Mouse (Mus musculus) hindbrain, embryonic 15.5 days (tissue): Measurements from ENCODE around the gene Il2rb. TPM values are rescaled to one million over a fixed set of nuclear protein-coding genes. Genes with fewer than 3 reads are reported as not detected.

ENCODE experiments used
- ATAC-seq: fragments of 200-750 bp; cut with Nextera tagmentation; 2 replicates; pipeline ENCODE4 v1.8.0; 2017; ENCODE audit warnings: low read depth, moderate number of reproducible peaks, moderate TSS enrichment; ENCODE audit not compliant: low FRiP score
- H3K27ac ChIP-seq: fragments of 300-500 bp; sonication (generic); replicated peaks from 2 replicates; pipeline ENCODE4 v1.5.1; 2015; ENCODE audit warnings: mild to moderate bottlenecking, inconsistent platforms
- H3K27me3 ChIP-seq: fragments of 300-500 bp; sonication (generic); 2 replicates; pipeline ENCODE4 v1.6.1; 2015; ENCODE audit warnings: control low read depth, inconsistent platforms
- H3K36me3 ChIP-seq: fragments of 300-500 bp; sonication (generic); 2 replicates; pipeline ENCODE4 v1.6.1; 2015; ENCODE audit warnings: control low read depth, inconsistent platforms
- H3K4me1 ChIP-seq: fragments of 300-500 bp; sonication (generic); replicated peaks from 2 replicates; pipeline ENCODE4 v1.6.1; 2015; ENCODE audit warnings: control low read depth, inconsistent platforms
- H3K4me2 ChIP-seq: fragments of 300-500 bp; sonication (generic); 2 replicates; pipeline ENCODE4 v1.6.1; 2015; ENCODE audit warnings: moderate library complexity, mild to moderate bottlenecking, inconsistent platforms
- H3K4me3 ChIP-seq: fragments of 300-500 bp; sonication (generic); 2 replicates; pipeline ENCODE4 v1.5.1; 2015; ENCODE audit warnings: mild to moderate bottlenecking, inconsistent platforms
- H3K9ac ChIP-seq: fragments of 300-500 bp; sonication (generic); 2 replicates; pipeline ENCODE4 v1.6.1; 2015; ENCODE audit warnings: inconsistent platforms
- H3K9me3 ChIP-seq: fragments of 300-500 bp; sonication (generic); 2 replicates; pipeline ENCODE4 v1.6.1; 2016; ENCODE audit warnings: control low read depth, inconsistent platforms
- WGBS: fragments of 180-500 bp; shearing (Covaris S2); methylation state at CpG from one replicate; pipeline ENCODE4 v1.1.7; 2015; 5-methylcytosine and 5-hydroxymethylcytosine counted together
- polyA plus RNA-seq: library from polyadenylated mRNA; unstranded; fragments of >200 nt; fragmentation: Nextera tagmentation; extraction: Ambion mirVana; gene quantifications from 2 replicates; pipeline ENCODE4 v1.2.1, GENCODE M21; 2015

Il2rb gene
- polyA plus RNA-seq, 1 experiment from 2014 or later: 0.26 TPM

DNA sequence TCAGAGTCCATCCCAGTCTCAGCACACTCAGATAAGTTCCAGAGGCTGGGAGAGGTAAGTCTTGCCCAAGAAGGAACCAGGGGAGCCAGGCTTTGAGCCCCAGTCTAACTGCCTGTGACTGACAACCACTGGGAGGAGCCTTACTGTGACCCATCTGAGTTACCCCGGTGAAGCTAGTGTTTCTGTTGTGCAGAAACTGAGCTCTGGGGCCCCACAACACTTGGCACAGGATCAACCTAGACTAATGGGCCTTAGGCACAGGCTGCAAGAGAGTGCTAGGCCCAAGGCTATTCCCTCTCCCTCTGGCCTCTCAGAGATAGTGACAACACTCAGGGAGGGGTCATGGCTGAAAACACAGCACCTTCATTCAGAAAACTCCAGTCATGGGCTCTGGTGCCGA, 43.9 kb downstream of the Il2rb start:
- WGBS: 68% methylated on average over 2 of the region's 2 CpGs
- Histone ChIP-seq H3K27ac (no peak overlapping the region), H3K4me1 (peaks cover 23% of the 10 kb centered on the region), H3K27me3 (no peaks in the 10 kb centered on the region), H3K4me2 (no peak overlapping the region), H3K4me3 (no peak overlapping the region), H3K9me3 (no peaks in the 10 kb centered on the region), H3K9ac (no peak overlapping the region), H3K36me3 (no peaks in the 10 kb centered on the region)
- ATAC-seq: no peak

DNA sequence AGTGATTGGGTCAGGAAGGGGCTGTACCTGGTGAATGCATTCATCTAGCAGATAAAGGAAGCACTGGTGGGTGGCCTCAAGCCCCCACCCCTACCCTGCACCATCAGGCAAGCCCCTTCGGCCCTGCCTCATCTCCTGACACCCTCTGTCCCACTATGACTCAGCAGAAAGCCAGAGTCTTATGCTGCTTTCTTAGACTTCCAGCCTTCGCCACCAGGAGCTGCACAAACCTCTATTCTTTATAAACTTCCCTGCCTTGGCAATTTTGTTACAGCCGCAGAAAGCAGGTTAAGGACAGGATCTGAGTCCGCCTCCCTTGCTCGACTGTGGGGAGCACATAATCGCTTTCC, 44.7 kb downstream of the Il2rb start:
- peaks cover 23% of the 10 kb centered on the region for H3K4me1 ChIP-seq
- H3K9me3 ChIP-seq: no peaks in the 10 kb centered on the region
- no peak overlapping the region for H3K27ac ChIP-seq
- WGBS: 86% methylated on average over 6 of the region's 6 CpGs
- no peak overlapping the region for H3K4me3 ChIP-seq
- no peak overlapping the region for H3K9ac ChIP-seq
- H3K27me3 ChIP-seq: no peaks in the 10 kb centered on the region
- ATAC-seq: no peak
- no peak overlapping the region for H3K4me2 ChIP-seq
- H3K36me3 ChIP-seq: no peaks in the 10 kb centered on the region

DNA sequence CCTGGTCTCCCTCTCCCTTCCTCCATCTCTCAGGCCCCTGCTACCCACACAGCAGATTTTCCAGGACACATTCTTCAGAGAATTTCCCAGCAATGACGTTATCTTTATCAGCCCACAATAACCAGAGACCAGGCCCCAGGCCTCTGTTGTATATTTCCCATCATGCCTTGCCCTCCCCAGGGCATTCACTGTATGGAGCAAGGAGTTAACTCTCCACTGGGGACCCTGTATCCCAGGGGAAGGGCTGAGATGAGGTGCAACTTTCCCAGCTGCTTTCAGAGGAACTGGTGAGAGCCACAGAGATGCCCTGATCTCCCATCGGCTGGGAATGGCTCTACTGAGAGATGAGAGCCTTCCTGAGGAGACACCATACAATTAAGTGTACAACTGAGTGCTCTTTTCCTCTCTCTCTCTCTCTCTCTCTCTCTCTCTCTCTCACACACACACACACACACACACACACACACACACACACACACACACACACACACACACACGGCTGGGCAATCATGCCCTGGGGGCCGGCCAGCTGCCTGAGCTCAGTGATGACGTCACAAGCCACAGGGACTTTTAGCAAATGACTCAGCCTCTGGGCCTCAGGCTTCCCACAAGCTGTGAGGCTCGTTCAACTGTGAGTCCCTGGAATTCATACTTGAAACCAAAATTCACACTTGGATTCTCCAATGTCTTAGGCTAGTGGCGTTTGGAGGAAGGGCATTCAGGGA, 45.2 kb downstream of the Il2rb start:
- Histone ChIP-seq H3K9me3 (no peaks in the 10 kb centered on the region), H3K4me2 (no peak overlapping the region), H3K27me3 (no peaks in the 10 kb centered on the region), H3K4me1 (peaks cover 23% of the 10 kb centered on the region), H3K27ac (no peak overlapping the region), H3K4me3 (no peak overlapping the region), H3K36me3 (no peaks in the 10 kb centered on the region), H3K9ac (no peak overlapping the region)
- WGBS: 27% methylated on average over 7 of the region's 7 CpGs
- no peak for ATAC-seq

GRCm38 (mm10) chr15:78449131-78449530, 45.9 kb downstream of the Il2rb start:
- no peaks in the 10 kb centered on the region for H3K36me3 ChIP-seq
- H3K9me3 ChIP-seq: no peaks in the 10 kb centered on the region
- WGBS: 68% methylated on average over 6 of the region's 6 CpGs
- no peak for ATAC-seq
- no peak overlapping the region for H3K27ac ChIP-seq
- H3K4me3 ChIP-seq: no peak overlapping the region
- H3K4me1 ChIP-seq: peaks cover 23% of the 10 kb centered on the region
- no peak overlapping the region for H3K4me2 ChIP-seq
- no peak overlapping the region for H3K9ac ChIP-seq
- no peaks in the 10 kb centered on the region for H3K27me3 ChIP-seq

GRCm38 (mm10) chr15:78447746-78448535, 47.1 kb downstream of the Il2rb start:
- Histone ChIP-seq H3K9me3 (no peaks in the 10 kb centered on the region), H3K4me2 (peak overlapping the region; percentile 71), H3K36me3 (no peaks in the 10 kb centered on the region), H3K4me1 (peaks cover 23% of the 10 kb centered on the region), H3K27me3 (no peaks in the 10 kb centered on the region), H3K27ac (peak overlapping the region; percentile 78), H3K4me3 (peak overlapping the region; percentile 27), H3K9ac (peak overlapping the region; percentile 45)
- 1% methylated on average over 22 of the region's 22 CpGs for WGBS
- ATAC-seq: 0 out of 2 replicates have a peak, but pooled peaks have one; percentile 52

GRCm38 (mm10) chr15:78447121-78447520, 48.0 kb downstream of the Il2rb start:
- 53% methylated on average over 7 of the region's 7 CpGs for whole genome bisulfite sequencing
- H3K9me3 ChIP-seq: no peaks in the 10 kb centered on the region
- H3K9ac ChIP-seq: no peak overlapping the region
- peaks cover 23% of the 10 kb centered on the region for H3K4me1 ChIP-seq
- no peak for ATAC-seq
- no peak overlapping the region for H3K4me3 ChIP-seq
- no peak overlapping the region for H3K27ac ChIP-seq
- H3K27me3 ChIP-seq: no peaks in the 10 kb centered on the region
- no peaks in the 10 kb centered on the region for H3K36me3 ChIP-seq
- no peak overlapping the region for H3K4me2 ChIP-seq

DNA sequence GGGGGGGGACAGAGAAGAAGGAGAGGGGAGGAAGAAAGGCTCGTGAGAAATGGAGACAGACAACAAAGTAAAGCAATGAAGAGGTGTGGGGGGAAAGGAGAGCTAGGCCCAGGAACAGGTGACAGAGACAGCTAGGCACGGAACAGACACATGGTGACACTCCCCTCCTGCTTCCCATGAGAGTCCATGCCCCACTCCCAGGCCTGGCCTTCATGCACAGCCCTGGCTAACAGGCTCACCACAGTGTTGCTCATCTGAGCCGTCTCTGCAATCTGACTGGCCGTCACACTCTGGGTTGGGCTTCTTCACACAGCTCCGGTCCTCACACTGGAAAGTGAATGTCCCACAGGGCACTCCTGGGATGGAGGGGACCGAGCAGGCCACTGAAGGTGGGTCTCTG, 51.2 kb downstream of the Il2rb start:
- H3K27me3 ChIP-seq: no peaks in the 10 kb centered on the region
- no peak for ATAC-seq
- H3K27ac ChIP-seq: no peak overlapping the region
- H3K4me1 ChIP-seq: peaks cover 19% of the 10 kb centered on the region
- no peaks in the 10 kb centered on the region for H3K36me3 ChIP-seq
- H3K4me3 ChIP-seq: no peak overlapping the region
- no peak overlapping the region for H3K9ac ChIP-seq
- H3K9me3 ChIP-seq: no peaks in the 10 kb centered on the region
- 52% methylated on average over 6 of the region's 6 CpGs for WGBS
- H3K4me2 ChIP-seq: no peak overlapping the region

DNA sequence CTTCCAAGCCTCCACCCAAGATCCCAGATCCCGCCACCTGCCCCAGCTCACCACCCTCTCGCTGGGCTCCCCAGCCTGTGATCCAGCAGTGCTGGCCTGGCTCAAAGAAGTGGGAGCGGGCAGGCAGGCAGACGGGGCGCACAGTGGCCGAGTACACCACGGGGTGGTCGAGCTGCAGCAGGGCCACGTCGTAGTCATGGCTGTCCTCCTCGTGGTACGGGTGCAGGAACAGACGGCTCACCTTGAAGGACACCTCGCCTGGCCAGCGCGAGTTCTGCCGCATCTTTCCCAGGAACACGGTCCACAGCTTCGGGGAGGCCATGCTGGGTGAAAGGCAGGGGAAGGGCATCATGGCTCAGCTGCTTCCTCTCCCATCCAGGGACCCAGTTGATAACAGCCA, 52.8 kb downstream of the Il2rb start:
- WGBS: 89% methylated on average over 19 of the region's 19 CpGs
- no peak for ATAC-seq
- no peak overlapping the region for H3K27ac ChIP-seq
- H3K4me1 ChIP-seq: peaks cover 17% of the 10 kb centered on the region
- H3K27me3 ChIP-seq: no peaks in the 10 kb centered on the region
- H3K4me2 ChIP-seq: no peak overlapping the region
- no peak overlapping the region for H3K9ac ChIP-seq
- H3K36me3 ChIP-seq: no peaks in the 10 kb centered on the region
- no peak overlapping the region for H3K4me3 ChIP-seq
- H3K9me3 ChIP-seq: no peaks in the 10 kb centered on the region

GRCm38 (mm10) chr15:78438973-78439372, 56.1 kb downstream of the Il2rb start:
- Histone ChIP-seq H3K4me2 (no peak overlapping the region), H3K9ac (no peak overlapping the region), H3K4me1 (peaks cover 29% of the 10 kb centered on the region), H3K9me3 (no peaks in the 10 kb centered on the region), H3K27me3 (no peaks in the 10 kb centered on the region), H3K27ac (no peak overlapping the region), H3K36me3 (peaks cover 3% of the 10 kb centered on the region; the same call in 1 of the 2 replicates), H3K4me3 (no peak overlapping the region)
- no peak for ATAC-seq
- 70% methylated on average over 9 of the region's 9 CpGs for WGBS

- no peaks in the 10 kb centered on the region for H3K9me3 ChIP-seq
- no peak for ATAC-seq
- H3K27ac ChIP-seq: no peak overlapping the region
- H3K27me3 ChIP-seq: no peaks in the 10 kb centered on the region
- no peak overlapping the region for H3K4me3 ChIP-seq
- no peak overlapping the region for H3K4me2 ChIP-seq
- peaks cover 29% of the 10 kb centered on the region for H3K4me1 ChIP-seq
- 55% methylated on average over 8 of the region's 8 CpGs for WGBS
- H3K9ac ChIP-seq: no peak overlapping the region
- H3K36me3 ChIP-seq: peaks cover 8% of the 10 kb centered on the region; the same call in 1 of the 2 replicates
These were observed 56.6 kb downstream of the Il2rb start for GRCm38 (mm10) chr15:78438505-78438904.

GRCm38 (mm10) chr15:78438018-78438394, 57.1 kb downstream of the Il2rb start:
- H3K36me3 ChIP-seq: peaks cover 12% of the 10 kb centered on the region; the same call in 1 of the 2 replicates

GRCm38 (mm10) chr15:78437237-78438017, 57.6 kb downstream of the Il2rb start:
- Histone ChIP-seq H3K36me3 (peaks cover 12% of the 10 kb centered on the region; the same call in 1 of the 2 replicates), H3K4me1 (peaks cover 29% of the 10 kb centered on the region), H3K9me3 (no peaks in the 10 kb centered on the region), H3K4me3 (no peak overlapping the region), H3K27me3 (no peaks in the 10 kb centered on the region), H3K27ac (peak overlapping the region; percentile 63), H3K4me2 (peak overlapping the region; percentile 48), H3K9ac (peak overlapping the region; percentile 21; the same call in 1 of the 2 replicates)
- ATAC-seq: peak; percentile 7; the same call in 1 of the 2 replicates
- 19% methylated on average over 23 of the region's 23 CpGs for WGBS

More at GRCm38 (mm10) chr15:78438018-78438394, 57.1 kb downstream of the Il2rb start:
- 43% methylated on average over 4 of the region's 4 CpGs for WGBS
- no peaks in the 10 kb centered on the region for H3K27me3 ChIP-seq
- no peak overlapping the region for H3K4me2 ChIP-seq
- H3K4me1 ChIP-seq: peaks cover 29% of the 10 kb centered on the region
- no peak overlapping the region; the same call in 1 of the 2 replicates for H3K27ac ChIP-seq
- no peaks in the 10 kb centered on the region for H3K9me3 ChIP-seq
- H3K9ac ChIP-seq: no peak overlapping the region
- no peak overlapping the region for H3K4me3 ChIP-seq
- ATAC-seq: no peak
